Mouse (Mus musculus): ENCODE results near the gene Gm3269. TPM values are rescaled to one million over a fixed set of nuclear protein-coding genes. Genes with fewer than 3 reads are reported as not detected.
"Not testable (repeated sequence)": the region's sequence is repeated elsewhere in the genome, so short reads cannot be mapped to it uniquely, and the experiment has no call there.

Gene Gm3269
- not detected in 2 replicates for polyA plus RNA-seq (2012; rRNA removed)

DNA sequence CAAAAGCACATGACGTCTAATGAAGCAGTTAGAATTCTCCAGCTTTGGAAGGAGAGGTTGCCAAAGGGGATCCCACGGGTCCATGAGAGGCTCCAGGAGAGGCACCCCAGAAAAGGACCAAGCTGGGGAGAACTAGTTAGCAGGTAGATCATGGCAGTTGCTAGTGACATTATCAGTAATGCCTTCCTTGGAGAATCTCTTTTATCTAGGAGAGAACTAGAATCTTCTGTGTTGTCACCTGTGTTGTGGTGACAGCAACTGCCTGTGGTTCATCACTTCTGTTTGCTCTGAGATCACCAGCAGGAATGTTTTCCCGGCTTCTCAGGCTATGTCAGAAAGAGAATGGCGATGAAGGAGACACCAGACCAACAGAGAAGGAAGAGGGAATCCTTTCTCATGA, at the start of gene Gm3269:
Gm3269 (plus strand) TSS at position 301 of the 400 bp plus-strand sequence.
- 67% methylated on average over 1 of the region's 4 CpGs for WGBS
- DNase-seq (ENCODE audit: low read depth, low spot score) = not testable (repeated sequence)

DNA sequence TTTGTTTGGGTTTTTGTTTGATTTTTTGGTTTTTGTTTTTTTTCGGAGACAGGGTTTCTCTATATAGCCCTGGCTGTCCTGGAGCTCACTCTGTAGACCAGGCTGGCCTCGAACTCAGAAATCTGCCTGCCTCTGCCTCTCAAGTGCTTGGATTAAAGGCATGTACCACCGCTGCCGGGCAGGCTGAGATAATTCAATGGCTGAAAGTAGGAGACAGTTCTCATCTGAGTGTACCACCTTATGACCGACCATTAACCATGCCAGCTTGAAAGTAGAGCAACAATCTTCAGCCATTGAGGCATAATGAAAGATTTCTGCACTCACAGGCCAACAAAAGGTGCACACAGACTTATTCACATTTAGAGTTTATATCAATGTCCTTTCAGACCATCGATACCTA, 31.5 kb upstream of the Gm3269 start:
- not testable (repeated sequence) for DNase-seq (ENCODE audit: low read depth, low spot score)
- WGBS = 76% methylated on average over 6 of the region's 6 CpGs

DNA sequence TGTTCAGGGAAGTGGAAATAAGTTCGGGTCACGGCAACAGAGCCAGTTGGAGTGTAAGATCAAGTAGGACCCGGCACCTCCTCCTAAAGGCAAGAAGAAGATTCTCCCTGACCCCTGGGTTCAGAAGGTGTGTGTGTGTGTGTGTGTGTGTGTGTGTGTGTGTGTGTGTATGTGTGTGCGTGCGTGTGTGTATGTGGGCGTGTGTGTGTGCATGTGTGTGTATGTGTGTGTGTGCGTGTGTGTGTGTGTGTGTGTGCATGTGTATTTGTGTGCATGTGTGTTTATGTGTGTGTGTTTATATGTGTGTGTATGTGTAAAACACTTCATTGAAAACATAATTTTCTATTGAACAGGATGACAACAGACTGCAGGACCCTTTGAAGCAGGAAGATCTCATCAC, 16.0 kb upstream of the Gm3269 start:
- WGBS = 85% methylated on average over 4 of the region's 7 CpGs
- DNase-seq (ENCODE audit: low read depth, low spot score) = not testable (repeated sequence)

DNA sequence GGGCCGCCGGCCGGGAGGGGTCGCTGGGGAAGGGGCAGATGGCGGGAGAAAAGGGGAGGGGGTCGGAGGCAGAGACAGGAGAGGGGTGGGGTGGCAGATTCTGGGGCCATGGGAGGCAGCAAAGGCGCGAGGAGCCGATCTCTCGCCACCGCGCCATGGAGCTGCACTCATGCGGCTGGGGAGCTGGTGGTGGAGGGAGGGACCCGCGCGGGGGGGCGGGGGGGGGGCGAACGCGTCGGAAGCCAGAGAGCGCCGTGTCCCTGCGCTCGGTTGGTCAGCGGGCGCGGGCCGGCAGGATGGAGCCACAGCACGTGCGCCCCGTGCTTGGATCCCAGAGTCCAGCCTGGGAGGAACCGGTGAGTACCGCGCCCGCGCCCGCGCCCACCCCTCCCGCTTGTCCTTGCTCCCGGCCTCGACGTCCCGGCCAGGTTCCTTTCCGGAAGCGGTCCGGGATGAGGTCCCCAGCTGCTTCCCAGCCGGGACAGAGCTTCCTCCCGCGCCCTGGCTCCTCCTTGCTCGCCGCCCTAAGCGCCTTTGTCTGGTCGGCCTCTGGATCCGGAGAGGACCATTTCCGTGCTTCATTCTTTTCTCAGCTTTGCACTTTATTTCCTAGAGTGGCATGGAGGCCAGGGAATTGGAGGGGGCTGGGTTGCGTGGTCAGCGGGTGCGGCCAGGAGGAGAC, 17.5 kb downstream of the Gm3269 start, which contains the start of gene Gm3264:
Gm3264 (plus strand) TSS at position 278 of the 682 bp plus-strand sequence.
- DNase-seq (ENCODE audit: low read depth, low spot score) = not testable (repeated sequence)
- 8% methylated on average over 32 of the region's 59 CpGs for WGBS

DNA sequence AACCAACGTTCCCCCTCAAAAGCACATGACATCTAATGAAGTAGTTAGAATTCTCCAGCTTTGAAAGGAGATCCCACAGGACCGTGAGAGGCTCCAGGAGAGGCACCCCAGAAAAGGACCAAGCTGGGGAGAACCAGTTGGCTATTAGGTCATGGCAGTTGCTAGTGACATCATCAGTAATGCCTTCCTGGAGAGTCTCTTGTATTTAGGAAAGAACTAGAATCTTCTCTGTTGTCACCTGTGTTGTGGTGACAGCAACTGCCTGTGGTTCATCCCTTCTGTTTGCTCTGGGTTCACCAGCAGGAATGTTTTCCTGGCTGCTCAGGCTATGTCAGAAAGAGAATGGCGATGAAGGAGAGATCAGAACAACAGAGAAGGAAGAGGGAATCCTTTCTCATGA, 54.2 kb downstream of the Gm3269 start, which contains the start of gene Gm3278:
Gm3278 (plus strand) TSS at position 301 of the 400 bp plus-strand sequence.
- not testable (repeated sequence) for DNase-seq (ENCODE audit: low read depth, low spot score)
- WGBS = 67% methylated on average over 1 of the region's 3 CpGs

Other genes starting within 250 kb of the Gm3269 start
- not detected in 2 replicates for gene Gm8159, start 205.8 kb upstream of the Gm3269 start, polyA plus RNA-seq (2012; rRNA removed)
- gene Gm3239, start 173.9 kb upstream of the Gm3269 start, polyA plus RNA-seq (2012; rRNA removed) = 0.07 TPM in 1 of 2 replicates, not detected in the other
- not detected in 2 replicates for gene Gm7876, start 128.9 kb upstream of the Gm3269 start, polyA plus RNA-seq (2012; rRNA removed)
- gene Gm3252, start 111.3 kb upstream of the Gm3269 start, polyA plus RNA-seq (2012; rRNA removed) = 1.1 TPM in 1 of 2 replicates, not detected in the other
- not detected in 2 replicates for gene Gm9602, start 61.8 kb upstream of the Gm3269 start, polyA plus RNA-seq (2012; rRNA removed)
- not detected in 2 replicates for gene Gm3264, start 17.5 kb downstream of the Gm3269 start, polyA plus RNA-seq (2012; rRNA removed)
- not detected in 2 replicates for gene Gm3278, start 54.3 kb downstream of the Gm3269 start, polyA plus RNA-seq (2012; rRNA removed)
- gene Gm8297, start 145.8 kb downstream of the Gm3269 start, polyA plus RNA-seq (2012; rRNA removed) = not detected in 2 replicates
- gene Gm3298, start 177.8 kb downstream of the Gm3269 start, polyA plus RNA-seq (2012; rRNA removed) = not detected in 2 replicates
- gene 4930555G01Rik, start 212.5 kb downstream of the Gm3269 start, polyA plus RNA-seq (2012; rRNA removed) = not detected in 2 replicates
- 0.05 and 0.22 TPM in 2 replicates for gene Gm8281, start 232.9 kb downstream of the Gm3269 start, polyA plus RNA-seq (2012; rRNA removed)